Mouse (Mus musculus) midbrain, embryonic 11.5 days (tissue): Measurements from ENCODE around the gene Olfr1282. TPM values are rescaled to one million over a fixed set of nuclear protein-coding genes. Genes with fewer than 3 reads are reported as not detected.

Experiments
- polyA plus RNA-seq: library from polyadenylated mRNA; unstranded; fragments of >200 nt; fragmentation: Nextera tagmentation; extraction: Ambion mirVana; gene quantifications from 2 replicates; pipeline ENCODE4 v1.2.1, GENCODE M21; 2014

The Olfr1282 gene
- polyA plus RNA-seq, 1 experiment from 2014 or later, result not detected

Other genes starting within 250 kb of the Olfr1282 start
- gene Gm13941, start 230.1 kb downstream of the Olfr1282 start, polyA plus RNA-seq, result not detected in 2 replicates
- gene Gm15130, start 183.1 kb downstream of the Olfr1282 start, polyA plus RNA-seq, result not detected in 2 replicates
- not detected in 2 replicates for gene 4930430A15Rik, start 106.5 kb downstream of the Olfr1282 start, polyA plus RNA-seq
- gene Olfr1275, start 100.8 kb downstream of the Olfr1282 start, polyA plus RNA-seq, result not detected in 2 replicates
- gene Olfr1276, start 81.6 kb downstream of the Olfr1282 start, polyA plus RNA-seq, result not detected in 2 replicates
- gene Olfr1277, start 62.0 kb downstream of the Olfr1282 start, polyA plus RNA-seq, result not detected in 2 replicates
- not detected in 2 replicates for gene Olfr1278, start 45.9 kb downstream of the Olfr1282 start, polyA plus RNA-seq
- gene Olfr1279, start 35.4 kb downstream of the Olfr1282 start, polyA plus RNA-seq, result 0.04 TPM in 1 of 2 replicates, not detected in the other
- gene Olfr1280, start 22.1 kb downstream of the Olfr1282 start, polyA plus RNA-seq, result not detected in 2 replicates
- gene Olfr1281, start 9.6 kb downstream of the Olfr1282 start, polyA plus RNA-seq, result not detected in 2 replicates
- not detected in 2 replicates for gene Olfr1283, start 30.7 kb upstream of the Olfr1282 start, polyA plus RNA-seq
- gene Olfr1284, start 39.4 kb upstream of the Olfr1282 start, polyA plus RNA-seq, result not detected in 2 replicates
- not detected in 2 replicates for gene Olfr1286, start 87.0 kb upstream of the Olfr1282 start, polyA plus RNA-seq
- gene Olfr1287, start 113.1 kb upstream of the Olfr1282 start, polyA plus RNA-seq, result not detected in 2 replicates
- gene Olfr1288, start 138.0 kb upstream of the Olfr1282 start, polyA plus RNA-seq, result not detected in 2 replicates
- gene Olfr1289, start 144.7 kb upstream of the Olfr1282 start, polyA plus RNA-seq, result not detected in 2 replicates
- 0.16 TPM in 1 of 2 replicates, not detected in the other for gene Olfr1290, start 157.8 kb upstream of the Olfr1282 start, polyA plus RNA-seq
- not detected in 2 replicates for gene Olfr1291-ps1, start 161.1 kb upstream of the Olfr1282 start, polyA plus RNA-seq
- not detected in 2 replicates for gene Olfr1293-ps, start 189.1 kb upstream of the Olfr1282 start, polyA plus RNA-seq
- not detected in 2 replicates for gene Olfr1294, start 204.2 kb upstream of the Olfr1282 start, polyA plus RNA-seq
- gene Olfr1295, start 233.6 kb upstream of the Olfr1282 start, polyA plus RNA-seq, result not detected in 2 replicates